Mouse (Mus musculus) 3134 (cell line): Measurements from ENCODE around the gene Ranbp10.

ENCODE experiments used
- DNase-seq: peaks from one replicate; pipeline ENCODE4 v3.0.0-alpha.2; 2011; ENCODE audit warnings: low spot score; ENCODE audit not compliant: insufficient read length; ENCODE audit errors: extremely low read depth

Ranbp10 gene

DNA sequence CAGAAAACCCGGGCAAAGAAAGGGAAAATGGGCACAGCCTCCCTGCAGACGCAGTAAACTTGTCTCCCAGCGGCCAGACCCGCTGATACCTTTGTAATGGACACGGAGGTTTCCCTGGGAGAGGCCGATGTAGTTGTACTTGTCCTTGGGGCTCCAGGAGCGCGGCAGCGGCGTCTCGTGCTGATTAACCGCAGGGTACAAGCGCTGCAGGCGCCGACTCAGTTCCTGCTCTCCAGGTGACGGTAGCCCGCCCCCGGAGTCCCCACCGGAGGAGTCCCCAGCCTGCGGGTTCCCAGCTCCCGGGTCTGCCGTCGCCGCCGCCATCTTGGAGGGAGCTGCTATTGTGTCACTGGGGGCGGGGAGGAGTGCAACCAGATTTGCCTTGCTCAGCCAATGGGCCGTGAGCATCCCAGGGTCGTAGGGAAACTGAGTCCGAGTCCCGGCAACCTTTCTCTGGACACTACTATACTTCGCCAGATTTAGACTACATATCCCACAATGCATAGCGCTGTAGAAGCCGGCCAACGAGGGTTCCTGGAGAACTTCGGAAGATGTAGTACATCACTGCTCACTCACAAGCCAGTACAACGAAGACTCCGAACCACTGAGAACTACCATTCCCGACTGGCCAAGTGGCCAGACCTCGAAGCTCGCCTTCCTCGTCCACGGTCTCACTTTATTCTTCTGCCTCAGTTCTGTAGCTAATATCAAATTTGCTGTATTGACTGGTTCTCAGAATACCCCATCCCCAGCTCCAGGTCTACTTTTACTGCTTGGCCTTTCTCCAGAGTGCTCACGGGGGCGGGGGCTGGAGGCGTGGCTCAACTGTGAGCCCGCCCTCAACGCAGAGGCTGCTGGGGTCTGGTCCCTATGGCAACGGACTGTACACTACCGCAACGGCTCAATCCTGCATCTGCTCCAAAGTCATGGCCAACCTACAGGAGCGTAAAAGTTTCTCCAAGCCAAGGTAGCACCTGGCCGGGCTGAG lies at the start of gene Ranbp10, which contains the start of gene Tsnaxip1:
Ranbp10 (minus strand) TSS at position 490 of the 988 bp plus-strand sequence.
Tsnaxip1 (plus strand) TSS at position 871 of the 988 bp plus-strand sequence.
- peak; percentile 90 for DNase-seq

DNA sequence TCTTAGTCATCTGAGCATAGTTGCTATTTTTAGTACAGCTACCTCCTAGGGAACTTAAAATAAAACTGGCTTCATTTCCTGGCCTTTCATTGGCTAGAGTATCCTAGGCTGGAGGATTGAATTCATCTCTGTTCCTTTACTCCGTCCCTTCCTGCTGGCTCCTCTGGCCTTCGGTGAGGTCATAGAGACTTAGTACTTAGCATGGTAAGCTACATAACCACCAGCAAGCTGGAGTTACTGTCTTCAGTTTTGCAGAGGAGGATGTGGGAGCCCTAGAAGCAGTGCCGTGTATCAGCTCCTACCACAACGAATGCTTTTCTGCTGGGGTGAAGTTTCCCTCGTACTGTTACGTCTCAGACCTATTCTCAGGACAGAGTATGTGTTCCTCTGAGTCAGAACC lies 47.2 kb upstream of the Ranbp10 start:
- no peak for DNase-seq

DNA sequence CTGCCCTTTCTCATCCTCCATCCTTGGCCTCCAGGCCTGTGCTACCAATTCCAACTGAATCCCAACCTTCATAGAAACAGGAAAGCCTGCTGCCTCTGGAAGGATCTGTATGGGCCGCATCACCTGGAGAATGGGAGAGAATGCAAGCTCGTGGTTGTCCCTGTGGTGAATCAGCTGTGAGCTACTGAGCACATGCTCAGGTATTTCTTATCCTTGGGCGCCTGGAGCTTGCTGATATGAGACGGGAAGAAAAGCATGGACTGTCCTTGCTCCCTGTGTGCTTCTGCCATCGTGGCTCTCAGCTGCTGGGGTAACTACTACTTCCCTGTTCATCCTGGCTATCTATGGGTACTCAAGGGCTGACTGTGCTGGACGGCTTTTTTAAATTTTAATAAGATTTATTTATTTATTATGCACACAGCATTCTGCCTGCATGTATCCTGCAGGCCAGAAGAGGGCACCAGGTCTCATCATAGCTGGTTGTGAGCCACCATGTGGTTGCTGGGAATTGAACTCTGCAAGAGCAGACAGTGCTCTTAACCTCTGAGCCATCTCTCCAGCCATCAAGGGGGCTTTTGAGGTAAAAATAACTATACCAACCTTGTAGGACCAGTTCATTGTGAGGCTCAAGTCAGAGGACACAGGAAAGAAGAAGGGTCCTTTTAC lies 39.3 kb upstream of the Ranbp10 start:
- DNase-seq = no peak

DNA sequence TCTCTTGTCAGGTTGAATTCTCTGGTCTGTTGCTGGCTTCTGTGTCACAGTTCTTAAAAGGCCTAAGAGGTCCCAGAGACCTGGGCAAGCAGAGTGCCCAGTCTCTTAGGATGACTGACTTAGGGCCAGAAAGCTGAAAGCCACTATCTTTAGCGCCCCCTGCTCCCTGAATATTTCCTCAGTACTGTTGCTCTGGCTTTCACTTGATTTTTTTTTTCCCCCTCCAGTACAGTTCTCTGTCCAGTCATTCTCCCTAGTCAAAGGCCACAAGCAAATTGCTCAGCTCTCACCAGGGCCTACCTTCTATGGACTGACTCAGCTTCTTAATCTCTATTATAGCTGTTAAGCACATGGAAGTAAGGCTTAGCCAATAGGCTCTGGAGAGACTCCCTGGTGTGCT lies 34.8 kb upstream of the Ranbp10 start:
- peak; percentile 28 for DNase-seq

DNA sequence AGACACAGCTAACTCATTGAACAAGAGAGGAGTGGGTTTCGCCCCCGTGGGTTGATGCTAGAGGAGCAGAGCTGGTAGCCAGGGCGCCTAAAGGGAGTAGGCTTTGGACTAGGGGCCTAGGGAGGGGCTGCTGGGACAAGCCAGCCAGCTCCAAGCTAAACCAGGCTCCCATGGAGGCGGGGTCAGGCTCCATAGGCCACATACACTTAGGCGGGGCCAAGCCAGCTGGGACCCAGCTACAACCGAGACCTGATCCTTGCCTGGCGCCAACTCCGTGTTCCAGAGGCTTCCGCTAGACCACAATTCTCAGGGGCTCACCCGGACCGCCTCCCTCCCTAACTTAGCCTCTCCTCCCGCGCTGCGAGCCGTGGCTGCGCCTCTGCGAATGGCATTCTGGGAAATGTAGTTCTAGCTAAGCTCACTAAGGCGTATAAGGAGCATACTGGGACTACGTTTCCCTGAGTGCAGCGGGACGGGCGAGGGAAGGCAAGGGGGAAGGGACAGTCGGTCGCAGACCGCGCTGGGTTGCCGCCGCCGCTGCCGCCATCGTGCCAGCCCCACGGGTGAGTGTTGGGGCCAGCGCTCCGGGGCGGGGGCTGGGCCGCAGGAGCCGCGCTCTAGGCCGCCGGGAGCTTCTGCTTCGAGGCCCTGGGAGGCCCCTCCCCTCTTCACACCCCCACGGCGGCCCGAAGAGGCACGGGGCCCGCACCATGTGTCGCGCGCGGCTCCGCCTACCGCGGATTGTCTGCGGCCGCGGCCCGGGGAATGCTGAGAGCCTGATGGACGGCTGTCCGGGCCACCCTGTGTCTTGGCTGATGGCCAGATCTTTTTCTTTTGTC lies 33.2 kb upstream of the Ranbp10 start, which contains the start of gene Nutf2:
Nutf2 (plus strand) TSS at position 438 of the 839 bp plus-strand sequence.
- DNase-seq = peak; percentile 98

DNA sequence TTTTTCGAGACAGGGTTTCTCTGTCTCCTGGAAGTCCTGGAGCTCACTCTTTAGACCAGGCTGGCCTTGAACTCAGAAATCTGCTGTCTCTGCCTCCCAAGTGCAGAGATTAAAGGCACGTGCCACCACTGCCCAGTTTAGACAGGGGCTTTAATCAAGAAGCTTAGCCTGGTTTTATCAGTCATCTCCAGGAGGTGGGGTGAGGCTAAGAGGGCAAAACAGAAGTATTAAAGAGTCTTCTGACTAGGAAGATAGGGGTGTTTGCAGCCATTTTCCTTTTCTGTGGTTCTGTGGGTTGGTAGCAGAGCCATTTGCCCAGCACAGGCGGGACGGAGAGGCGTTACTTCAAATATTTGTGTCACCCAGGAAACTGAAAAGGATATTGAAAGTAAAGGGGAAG lies 32.2 kb upstream of the Ranbp10 start:
- no peak for DNase-seq

DNA sequence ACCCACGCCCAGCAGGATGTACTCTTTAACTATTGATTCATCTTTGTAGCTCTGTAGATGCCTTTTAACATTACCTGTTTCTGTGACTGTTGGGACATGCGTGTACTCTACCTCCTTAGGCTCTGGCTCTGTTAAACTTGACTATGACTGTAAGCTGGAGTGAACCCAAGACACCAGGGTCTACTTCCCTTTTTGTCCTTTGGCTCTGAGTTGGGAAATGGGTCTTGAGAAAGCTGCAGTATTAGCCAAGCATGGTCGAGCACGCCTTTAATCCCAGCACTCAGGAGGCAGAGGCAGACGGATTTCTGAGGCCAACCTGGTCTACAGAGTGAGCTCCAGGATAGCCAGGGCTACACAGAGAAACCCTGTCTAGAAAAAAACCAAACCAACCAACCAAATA lies 31.3 kb upstream of the Ranbp10 start:
- no peak for DNase-seq

DNA sequence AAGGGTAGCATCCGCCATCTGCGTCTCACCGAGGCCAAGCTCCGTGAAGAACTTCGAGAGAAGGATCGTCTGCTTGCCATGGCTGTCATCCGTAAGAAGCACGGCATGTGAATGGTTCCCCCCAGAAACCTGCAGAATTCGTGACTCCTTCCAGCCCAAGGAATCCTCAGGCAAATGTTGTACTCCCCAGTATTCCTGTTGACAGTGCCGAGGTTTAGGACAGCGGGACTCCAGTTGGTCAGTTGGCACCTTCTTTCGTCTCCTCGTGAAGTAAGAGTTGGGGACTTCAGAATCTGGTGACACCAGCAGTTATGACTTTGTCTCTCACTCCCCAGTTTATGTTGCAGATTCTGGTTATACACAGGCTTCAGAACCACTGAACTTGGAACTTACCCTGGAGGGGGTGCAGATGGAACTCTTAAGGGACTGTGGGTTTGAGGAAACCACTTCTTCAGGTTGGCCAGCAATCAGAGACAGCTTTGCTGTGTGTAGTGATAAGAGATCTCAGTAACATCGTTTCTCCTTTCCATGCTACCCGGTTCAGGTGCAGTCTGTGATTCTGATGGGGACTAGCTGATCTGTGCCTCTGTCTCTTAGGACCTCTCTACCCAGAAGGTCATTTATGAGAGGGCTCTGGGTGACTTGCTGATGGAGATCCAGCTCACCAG lies 29.2 kb upstream of the Ranbp10 start:
- no peak for DNase-seq

DNA sequence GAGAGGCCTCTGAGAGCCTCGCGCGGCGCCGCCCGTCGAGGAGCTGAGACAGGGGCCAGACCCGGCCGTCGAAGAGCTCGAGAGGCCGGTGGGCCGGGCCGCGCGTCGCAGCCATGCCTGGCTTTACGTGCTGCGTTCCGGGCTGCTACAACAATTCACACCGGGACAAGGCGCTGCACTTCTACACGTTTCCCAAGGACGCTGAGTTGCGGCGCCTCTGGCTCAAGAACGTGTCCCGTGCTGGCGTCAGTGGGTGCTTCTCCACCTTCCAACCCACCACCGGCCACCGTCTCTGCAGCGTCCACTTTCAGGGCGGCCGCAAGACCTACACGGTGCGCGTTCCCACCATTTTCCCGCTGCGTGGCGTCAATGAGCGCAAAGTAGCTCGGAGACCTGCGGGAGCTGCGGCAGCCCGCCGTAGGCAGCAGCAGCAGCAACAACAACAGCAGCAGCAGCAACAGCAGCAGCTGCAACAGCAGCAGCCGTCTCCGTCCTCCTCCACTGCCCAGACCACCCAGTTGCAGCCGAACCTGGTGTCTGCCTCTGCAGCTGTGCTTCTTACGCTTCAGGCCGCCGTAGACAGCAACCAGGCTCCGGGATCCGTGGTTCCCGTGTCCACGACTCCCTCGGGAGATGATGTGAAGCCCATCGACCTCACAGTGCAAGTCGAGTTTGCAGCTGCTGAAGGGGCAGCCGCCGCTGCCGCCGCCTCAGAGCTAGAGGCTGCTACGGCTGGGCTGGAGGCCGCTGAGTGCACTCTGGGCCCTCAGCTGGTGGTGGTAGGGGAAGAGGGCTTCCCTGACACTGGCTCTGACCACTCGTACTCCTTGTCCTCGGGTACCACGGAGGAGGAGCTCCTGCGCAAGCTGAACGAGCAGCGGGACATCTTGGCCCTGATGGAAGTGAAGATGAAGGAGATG lies 28.4 kb upstream of the Ranbp10 start:
- peak; percentile 83 for DNase-seq

DNA sequence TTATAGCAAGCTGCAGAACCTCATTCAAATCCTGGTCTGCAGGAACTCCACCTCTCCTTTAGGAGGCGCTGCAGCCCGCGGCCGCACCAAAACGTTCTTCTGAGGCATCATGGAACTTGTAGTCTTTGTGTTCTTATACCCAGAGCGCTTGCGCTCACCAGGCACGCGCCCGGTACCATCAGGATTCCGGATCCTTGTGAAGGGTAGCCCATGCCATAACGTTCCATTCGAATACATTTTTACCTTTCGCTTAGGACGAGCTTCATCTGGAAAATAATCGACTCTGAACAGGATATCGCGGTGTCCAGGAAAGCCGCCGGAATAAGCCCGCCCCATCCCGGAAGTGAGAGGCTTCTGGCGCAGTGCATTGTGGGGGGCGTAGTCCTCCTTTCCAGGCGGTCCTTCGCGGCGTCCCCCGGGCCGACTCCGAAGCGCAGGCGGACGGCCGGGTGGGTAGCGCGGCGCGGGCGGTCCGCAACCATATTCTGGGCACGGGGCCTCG lies 27.6 kb upstream of the Ranbp10 start, which contains the start of gene Thap11:
Thap11 (plus strand) TSS at position 418 of the 502 bp plus-strand sequence.
- peak; percentile 87 for DNase-seq

DNA sequence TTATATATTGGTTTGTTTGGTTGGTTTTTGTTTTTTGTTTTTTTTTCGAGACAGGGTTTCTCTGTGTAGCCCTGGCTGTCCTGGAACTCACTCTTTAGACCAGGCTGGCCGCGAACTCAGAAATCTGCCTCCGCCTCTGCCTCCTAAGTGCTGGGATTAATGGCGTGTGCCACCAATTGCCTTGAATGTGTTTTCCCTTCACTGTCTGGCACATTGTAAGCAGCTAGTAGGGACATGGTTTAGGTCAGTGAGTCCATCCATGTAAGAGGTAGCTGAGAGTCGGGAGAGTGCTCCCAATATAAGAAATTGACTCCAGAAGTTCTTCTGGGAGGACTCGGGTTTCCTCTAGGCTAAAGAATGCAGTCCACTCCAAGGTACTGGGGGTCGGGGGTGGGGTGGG lies 27.2 kb upstream of the Ranbp10 start:
- DNase-seq = no peak

DNA sequence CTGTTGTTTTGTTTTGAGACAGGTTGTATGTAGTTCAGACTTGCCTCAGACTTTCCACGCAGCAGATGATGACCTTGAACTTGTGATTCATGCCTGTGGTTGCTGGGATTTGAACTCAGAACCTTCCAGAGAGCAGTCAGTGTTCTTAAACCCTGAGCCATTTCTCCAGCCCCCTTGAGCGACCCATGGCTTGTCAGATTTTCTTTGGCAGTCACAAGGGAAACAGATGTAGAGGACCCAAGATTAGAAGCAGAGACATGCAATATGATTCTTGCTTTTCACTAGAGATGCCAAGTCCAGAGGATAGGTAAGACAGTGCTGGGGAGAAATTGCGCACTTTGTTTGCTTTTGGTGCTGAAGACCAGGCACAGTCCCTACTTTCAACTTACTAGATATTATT lies 26.0 kb upstream of the Ranbp10 start, which contains the start of gene Cenpt:
Cenpt (minus strand) TSS at position 101 of the 400 bp plus-strand sequence.
- DNase-seq = no peak

DNA sequence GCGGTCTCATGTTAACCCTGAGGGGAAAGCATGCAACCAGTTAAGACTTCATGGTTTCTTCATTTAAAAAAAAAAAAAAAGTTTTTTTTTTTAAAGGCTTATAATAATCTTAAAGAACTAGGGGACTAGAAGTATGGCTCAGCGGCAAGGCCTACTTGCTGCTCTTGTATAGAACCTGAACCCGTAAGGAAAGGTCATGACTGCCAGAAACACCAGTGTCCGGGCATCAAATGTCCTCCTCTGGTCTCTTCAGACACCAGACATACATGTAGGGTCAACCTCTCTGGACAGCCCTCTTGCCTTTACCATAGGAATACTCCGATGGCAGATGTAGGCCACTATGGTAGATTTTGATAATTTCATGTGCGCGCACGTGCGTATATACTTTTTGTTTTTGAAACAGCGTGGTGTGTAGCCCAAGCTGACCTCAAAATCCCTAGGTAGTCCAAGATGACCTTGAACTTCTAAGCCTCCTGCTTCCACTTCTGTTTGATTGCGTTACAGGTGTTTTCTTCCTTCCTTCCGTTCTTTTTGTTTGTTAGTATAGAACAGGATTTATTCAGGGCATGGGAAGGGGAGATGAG lies 25.1 kb upstream of the Ranbp10 start:
- DNase-seq = no peak

DNA sequence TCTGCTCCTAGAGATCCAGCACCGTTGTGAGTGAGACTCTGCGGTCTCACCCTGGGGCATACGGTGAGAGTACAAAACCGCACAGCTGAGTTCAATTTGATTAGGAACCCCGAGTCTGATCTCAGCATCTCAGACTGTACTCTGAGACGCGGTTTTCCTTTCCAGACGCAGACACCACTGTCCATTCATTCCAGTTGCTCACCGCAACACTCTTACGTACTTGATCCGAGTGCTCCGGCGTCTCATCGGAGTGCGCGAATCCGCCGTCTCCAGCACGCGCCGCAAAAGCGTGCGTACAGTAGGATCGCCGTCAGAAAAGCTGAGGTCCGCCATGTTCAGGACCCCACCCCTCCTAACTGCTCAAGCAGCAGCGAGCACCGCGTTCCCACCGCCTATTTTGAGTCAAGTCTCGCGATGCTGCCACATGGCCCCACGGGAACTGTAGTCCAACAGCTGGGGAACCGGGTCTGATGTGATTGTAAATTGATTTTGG lies 24.5 kb upstream of the Ranbp10 start:
- peak; percentile 85 for DNase-seq

DNA sequence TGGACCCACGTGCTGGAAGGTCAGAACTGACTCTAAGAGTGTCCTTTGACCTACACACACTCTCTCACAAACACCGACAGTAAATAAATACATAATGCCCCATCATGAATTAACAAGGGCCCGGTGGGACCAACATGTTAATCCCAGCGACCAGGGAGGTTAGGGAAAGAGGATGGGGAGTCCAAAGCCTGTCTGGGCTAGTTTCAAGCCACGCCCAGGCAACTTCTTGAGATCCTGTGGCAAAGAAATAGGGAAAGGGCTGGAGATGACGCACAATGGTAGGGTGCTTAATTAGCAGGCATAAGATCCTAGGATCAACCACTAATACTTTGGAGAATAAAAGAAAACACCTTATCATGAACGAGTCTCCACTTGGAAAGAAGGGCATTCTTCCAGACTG lies 23.5 kb upstream of the Ranbp10 start:
- no peak for DNase-seq

DNA sequence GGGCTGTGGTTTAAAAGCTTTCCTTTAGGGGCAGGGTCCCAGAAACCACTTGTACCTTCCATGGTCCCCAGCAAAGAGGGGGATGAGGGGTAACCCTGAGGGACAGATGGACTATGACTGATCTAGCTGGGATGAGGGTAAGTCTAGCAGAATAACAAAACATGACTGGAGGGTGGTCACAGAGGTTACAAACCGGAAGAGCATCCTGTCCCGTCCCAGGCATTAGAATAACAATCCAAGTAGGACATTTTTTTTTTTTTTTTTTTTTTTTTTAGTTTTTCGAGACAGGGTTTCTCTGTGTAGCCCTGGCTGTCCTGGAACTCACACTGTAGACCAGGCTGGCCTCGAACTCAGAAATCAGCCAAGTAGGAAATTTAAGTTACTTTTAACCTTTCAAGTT lies 22.9 kb upstream of the Ranbp10 start:
- DNase-seq = no peak

DNA sequence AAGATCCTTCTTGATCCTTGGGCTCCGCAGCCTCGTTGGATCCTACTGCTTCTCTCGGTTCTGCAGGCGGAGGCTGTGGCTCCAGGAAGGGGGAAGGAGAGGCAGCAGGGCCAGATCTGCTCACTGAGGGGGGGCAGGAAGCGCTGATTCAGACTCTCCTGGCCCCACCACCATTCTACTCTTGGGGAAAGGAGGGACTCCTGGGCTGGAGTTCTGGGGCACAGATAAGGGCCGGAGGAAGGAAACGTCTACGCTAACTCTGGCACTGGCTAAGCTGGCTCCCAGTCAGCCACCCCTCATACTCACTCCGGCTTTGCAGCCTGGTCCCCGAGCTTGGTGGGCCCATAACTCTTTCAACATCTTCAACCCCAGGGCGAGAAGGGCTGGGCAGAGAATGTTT lies 19.5 kb upstream of the Ranbp10 start:
- DNase-seq = no peak

DNA sequence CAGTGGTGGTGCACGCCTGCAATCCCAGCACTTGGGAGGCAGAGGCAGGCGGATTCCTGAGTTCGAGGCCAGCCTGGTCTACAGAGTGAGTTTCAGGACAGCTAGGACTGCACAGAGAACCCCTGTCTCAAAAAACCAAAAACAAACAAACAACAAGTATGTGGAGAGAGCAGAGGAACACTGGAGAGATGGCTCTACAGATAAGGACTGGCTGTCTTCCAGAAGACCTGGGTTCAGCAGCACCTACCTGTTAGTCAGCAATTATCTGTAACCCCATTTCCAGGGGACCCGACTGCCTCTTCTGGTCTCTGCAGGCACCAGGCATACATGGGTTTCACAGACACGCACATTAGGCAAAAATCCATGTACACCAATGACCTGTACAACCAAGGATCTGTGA lies 12.1 kb upstream of the Ranbp10 start:
- no peak for DNase-seq
